Mouse (Mus musculus): ENCODE results near the gene Nudt14. TPM values are rescaled to one million over a fixed set of nuclear protein-coding genes. Genes with fewer than 3 reads are reported as not detected.

Nudt14 gene
- polyA plus RNA-seq, 1 experiment from 2014 or later: 66.4 TPM

DNA sequence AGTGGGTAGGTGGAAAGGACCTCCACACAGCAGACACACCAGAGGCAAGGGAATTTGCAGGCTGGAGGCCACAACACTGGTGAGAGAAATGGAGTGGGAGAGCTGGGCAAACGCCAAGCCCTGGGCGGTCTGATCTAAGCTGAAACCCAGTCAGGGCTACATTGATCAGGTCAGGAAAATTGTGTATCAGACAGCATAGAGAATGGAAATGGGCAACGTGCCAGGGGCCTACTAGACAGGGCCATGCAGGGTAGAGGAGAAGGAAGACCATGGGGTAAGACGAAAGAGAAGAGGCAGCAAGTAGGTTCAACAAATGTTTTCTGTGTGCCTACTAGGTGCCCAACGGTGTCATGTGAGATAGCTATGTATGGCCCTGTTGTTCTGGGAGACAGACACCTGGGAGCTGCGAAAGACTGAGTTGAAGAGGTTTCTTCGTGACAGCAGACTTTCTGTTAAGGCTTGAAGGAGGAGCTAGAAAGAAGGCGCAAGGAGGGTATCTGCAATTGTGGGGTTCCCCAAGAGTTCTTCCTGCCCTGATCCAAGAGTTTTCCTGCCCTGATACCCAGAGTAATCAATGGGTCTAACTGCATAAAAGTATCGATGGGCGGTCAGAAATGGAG, 658 bp downstream of the Nudt14 start:
- no peak for DNase-seq (ENCODE audit: low spot score)
- Histone ChIP-seq H3K36me3 (no peaks in the 10 kb centered on the region), H3K27ac (replicated peaks) (peak overlapping the region; percentile 95), H3K9me3 (replicated peaks) (no peaks in the 10 kb centered on the region), H3K4me1 (peaks cover 53% of the 10 kb centered on the region), H3K4me3 (peak overlapping the region; percentile 76), H3K27me3 (ENCODE audit: low read depth, poor library complexity, severe bottlenecking) (peaks cover 21% of the 10 kb centered on the region; the same call in 1 of the 2 replicates)
- WGBS: 48% methylated on average over 10 of the region's 10 CpGs

DNA sequence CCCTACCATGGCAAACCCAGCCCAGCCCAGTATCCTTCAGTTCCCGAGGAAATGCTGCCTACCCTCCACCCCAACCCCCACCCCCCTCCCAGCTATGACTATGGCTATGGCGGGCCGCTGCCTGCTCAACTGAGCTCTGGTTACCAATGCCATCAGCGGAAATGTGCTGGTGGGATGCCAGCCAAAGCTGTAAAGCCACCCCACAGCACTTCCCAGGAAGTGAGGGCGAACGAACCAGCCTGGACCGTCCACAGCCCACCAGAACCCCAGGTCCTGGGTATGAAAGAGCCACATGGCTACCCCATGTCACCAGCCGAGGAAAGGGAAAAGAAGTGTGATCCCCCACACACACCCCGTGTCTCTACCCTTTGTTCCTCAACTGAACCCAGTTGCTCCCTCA, 1.2 kb downstream of the Nudt14 start:
- peaks cover 21% of the 10 kb centered on the region; the same call in 1 of the 2 replicates for H3K27me3 ChIP-seq (ENCODE audit: low read depth, poor library complexity, severe bottlenecking)
- H3K4me3 ChIP-seq: peak overlapping the region; percentile 76; the same call in 1 of the 2 replicates
- peaks cover 53% of the 10 kb centered on the region for H3K4me1 ChIP-seq
- DNase-seq (ENCODE audit: low spot score): no peak
- H3K9me3 ChIP-seq (replicated peaks): no peaks in the 10 kb centered on the region
- 0 out of 2 replicates have a peak overlapping the region, but pooled peaks have one; percentile 95 for H3K27ac ChIP-seq (replicated peaks)
- no peaks in the 10 kb centered on the region for H3K36me3 ChIP-seq
- WGBS: 81% methylated on average over 9 of the region's 9 CpGs

DNA sequence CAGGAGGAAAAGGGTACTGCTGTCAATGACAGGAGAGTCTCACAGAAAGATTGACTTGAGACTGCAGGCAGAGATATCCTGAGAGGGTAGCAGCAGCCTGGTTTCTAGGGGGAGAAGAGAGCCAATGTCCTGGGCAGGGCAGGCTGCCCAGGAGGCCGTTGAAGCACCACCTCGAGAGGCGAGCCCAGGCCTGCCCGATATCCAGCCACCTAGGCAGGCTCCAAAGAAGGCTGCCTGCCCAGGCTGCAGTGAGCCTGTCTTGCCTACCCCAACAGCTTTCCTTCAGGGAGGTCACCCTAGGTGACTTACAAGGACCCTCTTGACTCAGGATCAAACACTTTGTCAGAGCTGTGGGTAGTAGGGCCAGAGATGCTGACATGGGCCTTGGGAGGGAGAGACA, 1.7 kb downstream of the Nudt14 start:
- no peak for DNase-seq (ENCODE audit: low spot score)
- Histone ChIP-seq H3K27ac (replicated peaks) (no peak overlapping the region), H3K4me1 (peaks cover 53% of the 10 kb centered on the region), H3K36me3 (no peaks in the 10 kb centered on the region), H3K27me3 (ENCODE audit: low read depth, poor library complexity, severe bottlenecking) (peaks cover 21% of the 10 kb centered on the region; the same call in 1 of the 2 replicates), H3K9me3 (replicated peaks) (no peaks in the 10 kb centered on the region), H3K4me3 (no peak overlapping the region)
- WGBS: 89% methylated on average over 4 of the region's 4 CpGs

- DNase-seq (ENCODE audit: low spot score): peak; percentile 53
- H3K36me3 ChIP-seq: no peaks in the 10 kb centered on the region
- no peaks in the 10 kb centered on the region for H3K9me3 ChIP-seq (replicated peaks)
- 61% methylated on average over 10 of the region's 10 CpGs for WGBS
- no peak overlapping the region for H3K27ac ChIP-seq (replicated peaks)
- no peak overlapping the region for H3K4me3 ChIP-seq
- H3K27me3 ChIP-seq (ENCODE audit: low read depth, poor library complexity, severe bottlenecking): peaks cover 21% of the 10 kb centered on the region; the same call in 1 of the 2 replicates
- H3K4me1 ChIP-seq: peaks cover 53% of the 10 kb centered on the region
Observed at GRCm38 (mm10) chr12:112938873-112939565, 2.9 kb downstream of the Nudt14 start.

DNA sequence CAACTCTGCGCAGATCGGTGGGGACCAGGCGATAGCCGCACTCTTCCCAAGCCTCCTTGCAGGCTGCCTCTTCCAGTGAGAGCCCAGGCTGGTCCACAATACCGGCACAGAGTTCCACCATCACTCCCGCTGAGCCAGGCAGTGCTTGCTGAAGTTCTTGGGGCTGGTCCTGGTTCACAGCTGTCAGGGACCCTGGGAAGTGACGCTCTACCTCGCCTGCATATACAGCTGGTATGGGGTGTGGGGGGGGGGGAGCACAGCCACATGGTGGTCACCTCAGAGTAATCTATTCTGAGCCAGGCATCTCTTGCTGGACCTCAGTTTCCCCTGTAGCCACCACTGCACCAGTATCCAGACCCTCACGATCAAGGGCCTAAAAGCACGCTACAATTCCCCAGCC, 3.6 kb downstream of the Nudt14 start:
- DNase-seq (ENCODE audit: low spot score): no peak
- Histone ChIP-seq H3K4me3 (no peak overlapping the region), H3K36me3 (no peaks in the 10 kb centered on the region), H3K27me3 (ENCODE audit: low read depth, poor library complexity, severe bottlenecking) (peaks cover 19% of the 10 kb centered on the region; the same call in 1 of the 2 replicates), H3K27ac (replicated peaks) (peak overlapping the region; percentile 42; the same call in 1 of the 2 replicates), H3K9me3 (replicated peaks) (no peaks in the 10 kb centered on the region), H3K4me1 (peaks cover 53% of the 10 kb centered on the region)
- WGBS: 80% methylated on average over 10 of the region's 10 CpGs

DNA sequence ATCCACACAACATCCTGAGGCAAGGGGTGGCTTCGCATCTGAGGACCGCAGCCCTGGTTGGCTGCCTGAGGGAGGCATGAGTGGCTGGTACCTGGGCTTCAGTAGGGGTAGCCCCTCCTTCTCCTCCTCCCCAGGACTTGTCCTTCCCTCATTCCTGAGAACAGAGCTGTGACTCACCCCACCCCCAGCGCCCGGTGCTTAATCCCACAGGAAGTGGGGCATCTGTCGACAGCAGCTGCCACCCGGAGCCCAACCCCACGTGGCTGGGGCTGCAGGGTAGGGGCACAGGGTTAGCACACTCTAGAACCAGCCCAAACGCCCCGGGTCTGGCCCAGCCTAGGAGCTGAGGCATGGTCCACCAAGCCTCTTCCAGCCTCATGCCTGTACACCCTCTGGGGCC, 4.0 kb downstream of the Nudt14 start:
- H3K27me3 ChIP-seq (ENCODE audit: low read depth, poor library complexity, severe bottlenecking): peaks cover 14% of the 10 kb centered on the region; the same call in 1 of the 2 replicates
- H3K9me3 ChIP-seq (replicated peaks): no peaks in the 10 kb centered on the region
- no peak for DNase-seq (ENCODE audit: low spot score)
- H3K4me3 ChIP-seq: no peak overlapping the region
- H3K36me3 ChIP-seq: no peaks in the 10 kb centered on the region
- H3K27ac ChIP-seq (replicated peaks): peak overlapping the region; percentile 42; the same call in 1 of the 2 replicates
- WGBS: 52% methylated on average over 9 of the region's 9 CpGs
- peaks cover 54% of the 10 kb centered on the region for H3K4me1 ChIP-seq

DNA sequence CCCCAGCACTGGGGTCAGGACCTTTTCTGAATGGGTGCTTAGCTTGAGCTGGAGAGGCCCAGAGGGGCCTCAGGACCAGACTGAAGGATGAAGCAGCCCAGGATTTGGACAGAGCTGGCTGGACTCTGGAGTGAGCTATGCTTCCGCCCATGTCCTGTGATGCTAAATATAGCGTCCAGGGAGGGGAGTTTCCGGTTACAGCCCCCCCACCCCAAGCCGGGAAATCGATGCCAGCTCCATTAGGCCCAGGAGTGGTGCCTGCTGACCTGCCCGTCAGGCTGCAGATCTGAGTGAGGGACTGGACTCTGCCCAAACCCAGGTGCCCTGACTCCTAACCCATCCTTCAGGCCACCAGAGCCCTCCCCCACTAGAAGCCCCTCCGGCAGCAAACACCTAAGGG, 9.3 kb downstream of the Nudt14 start:
- DNase-seq (ENCODE audit: low spot score): no peak
- Histone ChIP-seq H3K4me3 (no peak overlapping the region), H3K9me3 (replicated peaks) (no peaks in the 10 kb centered on the region), H3K4me1 (peaks cover 38% of the 10 kb centered on the region), H3K36me3 (no peaks in the 10 kb centered on the region), H3K27me3 (ENCODE audit: low read depth, poor library complexity, severe bottlenecking) (peaks cover 50% of the 10 kb centered on the region), H3K27ac (replicated peaks) (no peak overlapping the region)
- WGBS: 64% methylated on average over 7 of the region's 7 CpGs

DNA sequence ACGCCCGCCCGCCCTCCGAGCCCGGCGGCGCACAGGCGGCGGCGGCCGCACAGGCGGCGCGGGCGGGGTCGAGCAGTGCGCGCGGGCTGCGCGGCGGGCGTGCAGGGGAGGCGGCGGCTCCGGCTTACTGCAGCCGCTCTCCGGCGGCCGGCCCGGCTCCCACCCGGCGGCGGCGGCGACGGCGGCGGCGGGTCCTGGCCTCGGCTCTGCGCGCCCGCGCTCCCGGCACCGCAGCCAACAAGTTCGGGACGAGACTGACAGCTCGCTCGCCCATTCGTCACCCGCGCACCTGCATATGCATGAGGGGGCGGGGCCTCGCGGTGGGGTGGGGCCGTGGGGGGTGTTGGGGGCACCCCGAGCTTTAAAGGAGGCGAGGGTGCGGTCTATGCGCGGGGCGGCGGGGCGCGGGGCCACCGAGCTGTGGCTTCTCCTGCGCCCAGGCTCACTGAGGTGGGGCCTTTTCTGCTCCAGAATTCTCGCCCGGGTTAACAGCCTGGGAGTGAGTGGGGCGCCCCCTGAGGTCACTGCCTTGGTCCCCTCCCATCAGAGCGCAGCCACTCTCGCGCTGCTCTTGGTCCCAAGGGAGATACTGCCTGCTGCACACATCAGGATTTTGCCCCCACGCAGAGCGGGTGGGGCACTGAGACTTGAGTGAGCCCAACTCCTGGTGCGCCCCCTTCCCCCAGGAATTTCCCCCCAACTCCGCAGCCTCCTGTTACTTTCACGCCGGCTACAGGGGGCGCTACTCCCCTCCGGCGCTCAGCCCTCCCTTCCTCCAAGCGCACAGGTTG, 12.2 kb downstream of the Nudt14 start, which contains the start of gene Jag2:
Gene Jag2, minus strand, starts transcription at position 215 of the 791 bp plus-strand sequence.
- Histone ChIP-seq H3K36me3 (no peaks in the 10 kb centered on the region), H3K27ac (replicated peaks) (peak within 1 kb of the TSS; percentile 76), H3K4me1 (peaks cover 46% of the 10 kb centered on the region), H3K4me3 (peak within 1 kb of the TSS; percentile 64), H3K9me3 (replicated peaks) (no peaks in the 10 kb centered on the region), H3K27me3 (ENCODE audit: low read depth, poor library complexity, severe bottlenecking) (peaks cover 78% of the 10 kb centered on the region)
- peak; percentile 78 for DNase-seq (ENCODE audit: low spot score)
- 14% methylated on average over 79 of the region's 85 CpGs for WGBS

- 2% methylated on average over 118 of the region's 124 CpGs for WGBS
- Histone ChIP-seq H3K27ac (replicated peaks) (peak overlapping the region; percentile 76), H3K4me1 (peaks cover 56% of the 10 kb centered on the region), H3K9me3 (replicated peaks) (no peaks in the 10 kb centered on the region), H3K4me3 (peak overlapping the region; percentile 64), H3K27me3 (ENCODE audit: low read depth, poor library complexity, severe bottlenecking) (peaks cover 86% of the 10 kb centered on the region), H3K36me3 (no peaks in the 10 kb centered on the region)
- peak; percentile 47 for DNase-seq (ENCODE audit: low spot score)
Observed at GRCm38 (mm10) chr12:112928401-112929241, 13.3 kb downstream of the Nudt14 start.

- Histone ChIP-seq H3K27me3 (ENCODE audit: low read depth, poor library complexity, severe bottlenecking) (peaks cover 81% of the 10 kb centered on the region), H3K9me3 (replicated peaks) (no peaks in the 10 kb centered on the region), H3K4me3 (peak overlapping the region; percentile 22), H3K27ac (replicated peaks) (no peak overlapping the region), H3K4me1 (peaks cover 62% of the 10 kb centered on the region), H3K36me3 (no peaks in the 10 kb centered on the region)
- DNase-seq (ENCODE audit: low spot score): no peak
- 73% methylated on average over 14 of the region's 14 CpGs for WGBS
Observed at GRCm38 (mm10) chr12:112927265-112927664, 14.7 kb downstream of the Nudt14 start.

DNA sequence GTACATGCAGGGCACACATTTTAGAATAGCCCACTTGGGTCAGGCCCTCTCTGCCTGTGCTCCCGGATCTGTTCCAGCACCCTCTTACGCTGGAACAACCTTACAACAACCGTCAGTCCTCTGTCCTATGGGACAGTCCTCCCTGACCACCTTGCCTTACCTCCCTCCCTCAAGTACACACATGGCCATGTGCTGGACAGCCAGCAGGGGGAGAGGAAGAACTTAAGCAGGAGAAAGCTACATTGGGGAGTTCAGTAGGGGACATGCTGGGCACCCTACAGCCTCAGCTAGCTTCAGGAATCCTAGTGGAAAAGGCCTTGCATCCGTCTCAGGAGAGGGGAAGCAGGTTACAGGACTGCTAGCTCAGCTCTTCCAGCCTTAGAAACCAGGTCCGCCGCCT, 16.0 kb downstream of the Nudt14 start:
- no peaks in the 10 kb centered on the region for H3K36me3 ChIP-seq
- no peak overlapping the region for H3K4me3 ChIP-seq
- peaks cover 72% of the 10 kb centered on the region for H3K4me1 ChIP-seq
- no peaks in the 10 kb centered on the region for H3K9me3 ChIP-seq (replicated peaks)
- no peak overlapping the region for H3K27ac ChIP-seq (replicated peaks)
- WGBS: 84% methylated on average over 6 of the region's 6 CpGs
- peaks cover 68% of the 10 kb centered on the region for H3K27me3 ChIP-seq (ENCODE audit: low read depth, poor library complexity, severe bottlenecking)
- DNase-seq (ENCODE audit: low spot score): no peak

DNA sequence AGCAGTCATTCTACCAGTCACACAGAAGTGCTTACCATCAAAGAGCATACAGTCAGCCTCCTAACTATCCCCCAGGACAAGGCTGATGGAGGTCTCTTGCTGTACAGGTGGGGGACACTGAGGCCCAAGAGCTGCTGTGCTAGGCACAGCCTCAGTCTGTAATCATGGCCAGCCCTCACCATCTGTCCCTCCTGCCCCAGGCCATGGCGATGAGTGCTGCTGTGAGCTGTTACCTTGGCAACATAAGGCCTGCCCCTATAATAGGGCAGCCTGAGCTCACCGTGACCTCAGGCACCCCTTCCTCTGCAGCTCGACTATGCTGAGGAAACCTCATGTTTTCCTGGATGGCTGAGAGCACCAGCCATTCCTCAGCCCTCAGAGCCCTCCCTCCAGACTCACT, 19.4 kb downstream of the Nudt14 start:
- DNase-seq (ENCODE audit: low spot score): no peak
- H3K4me1 ChIP-seq: peaks cover 53% of the 10 kb centered on the region

More for the DNA sequence above, 19.4 kb downstream of the Nudt14 start:
- peak overlapping the region; percentile 68 for H3K27ac ChIP-seq (replicated peaks)
- peaks cover 4% of the 10 kb centered on the region; the same call in 1 of the 2 replicates for H3K36me3 ChIP-seq
- H3K9me3 ChIP-seq (replicated peaks): no peaks in the 10 kb centered on the region
- 15% methylated on average over 3 of the region's 3 CpGs for WGBS
- H3K4me3 ChIP-seq: no peak overlapping the region
- H3K27me3 ChIP-seq (ENCODE audit: low read depth, poor library complexity, severe bottlenecking): peaks cover 35% of the 10 kb centered on the region

All from midbrain, embryonic 10.5 days (tissue).